Mouse (Mus musculus) embryonic facial prominence, embryonic 13.5 days (tissue): ENCODE data around the gene Gpr62. TPM values are rescaled to one million over a fixed set of nuclear protein-coding genes. Genes with fewer than 3 reads are reported as not detected.

Experiments
- ATAC-seq: fragments of 200-750 bp; cut with Nextera tagmentation; 2 replicates; pipeline ENCODE4 v1.8.0; 2017; ENCODE audit warnings: low read depth; ENCODE audit not compliant: insufficient number of reproducible peaks, insufficient read depth, low FRiP score, low TSS enrichment
- H3K27ac ChIP-seq: fragments of 300-500 bp; sonication (generic); 2 replicates; pipeline ENCODE4 v1.5.1; 2015; ENCODE audit warnings: moderate library complexity, mild to moderate bottlenecking, inconsistent platforms
- H3K27me3 ChIP-seq: fragments of 300-500 bp; sonication (generic); 2 replicates; pipeline ENCODE4 v1.6.1; 2015; ENCODE audit warnings: mild to moderate bottlenecking, inconsistent platforms
- H3K36me3 ChIP-seq: fragments of 300-500 bp; sonication (generic); 2 replicates; pipeline ENCODE4 v1.6.1; 2015; ENCODE audit warnings: mild to moderate bottlenecking, inconsistent platforms
- H3K4me1 ChIP-seq: fragments of 300-500 bp; sonication (generic); 2 replicates; pipeline ENCODE4 v1.6.1; 2015; ENCODE audit warnings: inconsistent platforms
- H3K4me2 ChIP-seq: fragments of 300-500 bp; sonication (generic); 2 replicates; pipeline ENCODE4 v1.6.1; 2015; ENCODE audit warnings: moderate library complexity, mild to moderate bottlenecking, inconsistent platforms
- H3K4me3 ChIP-seq: fragments of 300-500 bp; sonication (generic); 2 replicates; pipeline ENCODE4 v1.5.1; 2015; ENCODE audit warnings: mild to moderate bottlenecking, inconsistent platforms
- H3K9ac ChIP-seq: fragments of 300-500 bp; sonication (generic); 2 replicates; pipeline ENCODE4 v1.6.1; 2015; ENCODE audit warnings: mild to moderate bottlenecking, inconsistent platforms
- H3K9me3 ChIP-seq: fragments of 300-500 bp; sonication (generic); 2 replicates; pipeline ENCODE4 v1.6.1; 2016; ENCODE audit warnings: inconsistent platforms
- WGBS: fragments of 180-500 bp; shearing (Covaris S2); methylation state at CpG from one replicate; pipeline ENCODE4 v1.1.7; 2015; ENCODE audit warnings: mixed read lengths; 5-methylcytosine and 5-hydroxymethylcytosine counted together
- polyA plus RNA-seq: library from polyadenylated mRNA; unstranded; fragments of >200 nt; fragmentation: Nextera tagmentation; extraction: Ambion mirVana; gene quantifications from 2 replicates; pipeline ENCODE4 v1.2.1, GENCODE M21; 2015

Gpr62 gene
- polyA plus RNA-seq, 1 experiment from 2014 or later = 0.53 TPM

GRCm38 (mm10) chr9:106447348-106447747, 18.4 kb downstream of the Gpr62 start, which contains the start of the genes Abhd14b and Abhd14a:
Gene Abhd14b, plus strand, starts transcription at chr9:106447459.
Gene Abhd14a, minus strand, starts transcription at chr9:106447678.
- H3K4me2 ChIP-seq = peak within 1 kb of the TSS; percentile 89
- peak; percentile 77 for ATAC-seq
- H3K27me3 ChIP-seq = no peaks in the 10 kb centered on the region
- 0 out of 2 replicates have a peak, but pooled peaks cover 5% of the 10 kb centered on the region for H3K36me3 ChIP-seq
- under 1% methylated on average over 24 of the region's 24 CpGs for WGBS
- peak within 1 kb of the TSS; percentile 81 for H3K27ac ChIP-seq
- peak within 1 kb of the TSS; percentile 56 for H3K4me3 ChIP-seq
- peaks cover 65% of the 10 kb centered on the region for H3K4me1 ChIP-seq
- H3K9me3 ChIP-seq = no peaks in the 10 kb centered on the region
- H3K9ac ChIP-seq = peak within 1 kb of the TSS; percentile 80

- Histone ChIP-seq H3K36me3 (peaks cover 4% of the 10 kb centered on the region), H3K27me3 (no peaks in the 10 kb centered on the region), H3K4me2 (no peak overlapping the region), H3K4me1 (peaks cover 40% of the 10 kb centered on the region), H3K9me3 (no peaks in the 10 kb centered on the region), H3K27ac (no peak overlapping the region), H3K4me3 (no peak overlapping the region), H3K9ac (no peak overlapping the region)
- ATAC-seq = no peak
- WGBS = 70% methylated on average over 4 of the region's 4 CpGs
Observed at GRCm38 (mm10) chr9:106444836-106445235, 20.9 kb downstream of the Gpr62 start.

- no peak for ATAC-seq
- Histone ChIP-seq H3K36me3 (peaks cover 4% of the 10 kb centered on the region), H3K4me2 (no peak overlapping the region), H3K4me1 (peaks cover 29% of the 10 kb centered on the region), H3K27ac (no peak overlapping the region), H3K27me3 (no peaks in the 10 kb centered on the region), H3K4me3 (no peak overlapping the region), H3K9ac (no peak overlapping the region), H3K9me3 (no peaks in the 10 kb centered on the region)
- 77% methylated on average over 5 of the region's 5 CpGs for WGBS
Observed at GRCm38 (mm10) chr9:106442680-106443079, 23.1 kb downstream of the Gpr62 start.

DNA sequence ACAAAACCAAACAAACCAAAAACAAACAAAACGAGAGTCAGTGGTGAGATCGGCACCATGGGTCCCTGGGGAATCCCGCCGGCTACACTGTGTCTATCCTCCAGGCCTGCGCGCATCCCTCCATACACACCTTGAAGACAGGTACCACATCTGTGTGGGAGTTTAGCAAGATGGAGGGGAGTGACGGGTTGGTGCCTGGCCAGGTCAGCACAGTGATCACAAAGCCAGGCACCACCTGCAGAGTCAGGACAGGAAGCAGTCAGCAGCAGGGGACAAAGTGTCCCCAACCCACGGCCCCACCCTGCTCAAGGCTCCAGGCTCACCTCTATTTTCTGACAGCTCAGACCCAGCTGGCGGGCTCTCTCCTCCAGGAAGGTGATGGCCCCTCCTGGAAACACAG, 29.2 kb downstream of the Gpr62 start:
- no peak overlapping the region for H3K4me3 ChIP-seq
- no peaks in the 10 kb centered on the region for H3K27me3 ChIP-seq
- H3K27ac ChIP-seq = no peak overlapping the region
- peak overlapping the region; percentile 84; the same call in 1 of the 2 replicates for H3K4me2 ChIP-seq
- no peak for ATAC-seq
- peaks cover 20% of the 10 kb centered on the region for H3K4me1 ChIP-seq
- WGBS = 82% methylated on average over 9 of the region's 9 CpGs
- no peaks in the 10 kb centered on the region for H3K9me3 ChIP-seq
- peak overlapping the region; percentile 70; the same call in 1 of the 2 replicates for H3K9ac ChIP-seq
- peaks cover 40% of the 10 kb centered on the region for H3K36me3 ChIP-seq

DNA sequence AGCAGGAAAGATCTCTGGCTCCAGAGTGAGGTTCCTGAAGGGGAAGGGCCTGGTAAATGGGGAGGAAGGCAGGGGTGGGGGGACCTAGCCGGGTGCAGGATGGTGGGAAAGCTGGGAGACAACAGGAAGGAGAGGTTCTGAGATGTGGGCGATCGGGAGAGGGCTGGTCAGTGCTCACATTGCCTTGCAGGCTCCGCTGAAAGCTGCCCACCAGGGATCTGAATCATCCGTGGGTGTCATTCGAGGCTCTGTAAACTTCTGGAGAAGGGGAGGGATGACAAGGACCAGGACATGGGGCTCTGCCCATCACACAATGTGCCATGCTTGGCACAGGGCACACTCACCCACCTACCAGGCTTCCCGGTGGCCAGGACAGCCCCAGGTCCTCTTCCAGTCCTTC, 32.3 kb downstream of the Gpr62 start:
- Histone ChIP-seq H3K27me3 (no peaks in the 10 kb centered on the region), H3K9ac (no peak overlapping the region), H3K4me2 (no peak overlapping the region), H3K4me3 (no peak overlapping the region), H3K36me3 (peaks cover 46% of the 10 kb centered on the region), H3K4me1 (peaks cover 23% of the 10 kb centered on the region), H3K27ac (peak overlapping the region; percentile 62), H3K9me3 (no peaks in the 10 kb centered on the region)
- no peak for ATAC-seq
- 73% methylated on average over 7 of the region's 7 CpGs for whole genome bisulfite sequencing

DNA sequence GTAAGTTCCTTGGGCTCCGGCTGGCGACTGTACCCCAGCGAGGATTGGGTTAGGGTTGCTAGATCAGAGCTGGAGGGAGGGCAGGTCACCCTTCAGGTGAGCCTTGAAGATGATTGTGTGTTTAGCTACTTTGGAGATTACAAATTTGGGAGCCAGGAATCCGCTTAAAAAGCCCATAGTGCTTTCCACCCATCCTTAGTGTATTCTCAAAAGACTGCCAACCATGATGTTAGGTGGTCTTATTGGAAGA, 35.8 kb downstream of the Gpr62 start:
- Histone ChIP-seq H3K4me2 (peak overlapping the region; percentile 78), H3K36me3 (peaks cover 41% of the 10 kb centered on the region), H3K4me3 (peak overlapping the region; percentile 64), H3K27ac (peak overlapping the region; percentile 98), H3K4me1 (peaks cover 13% of the 10 kb centered on the region), H3K9me3 (no peaks in the 10 kb centered on the region), H3K27me3 (no peaks in the 10 kb centered on the region), H3K9ac (peak overlapping the region; percentile 98)
- no peak for ATAC-seq
- WGBS = 2% methylated on average over 4 of the region's 4 CpGs

DNA sequence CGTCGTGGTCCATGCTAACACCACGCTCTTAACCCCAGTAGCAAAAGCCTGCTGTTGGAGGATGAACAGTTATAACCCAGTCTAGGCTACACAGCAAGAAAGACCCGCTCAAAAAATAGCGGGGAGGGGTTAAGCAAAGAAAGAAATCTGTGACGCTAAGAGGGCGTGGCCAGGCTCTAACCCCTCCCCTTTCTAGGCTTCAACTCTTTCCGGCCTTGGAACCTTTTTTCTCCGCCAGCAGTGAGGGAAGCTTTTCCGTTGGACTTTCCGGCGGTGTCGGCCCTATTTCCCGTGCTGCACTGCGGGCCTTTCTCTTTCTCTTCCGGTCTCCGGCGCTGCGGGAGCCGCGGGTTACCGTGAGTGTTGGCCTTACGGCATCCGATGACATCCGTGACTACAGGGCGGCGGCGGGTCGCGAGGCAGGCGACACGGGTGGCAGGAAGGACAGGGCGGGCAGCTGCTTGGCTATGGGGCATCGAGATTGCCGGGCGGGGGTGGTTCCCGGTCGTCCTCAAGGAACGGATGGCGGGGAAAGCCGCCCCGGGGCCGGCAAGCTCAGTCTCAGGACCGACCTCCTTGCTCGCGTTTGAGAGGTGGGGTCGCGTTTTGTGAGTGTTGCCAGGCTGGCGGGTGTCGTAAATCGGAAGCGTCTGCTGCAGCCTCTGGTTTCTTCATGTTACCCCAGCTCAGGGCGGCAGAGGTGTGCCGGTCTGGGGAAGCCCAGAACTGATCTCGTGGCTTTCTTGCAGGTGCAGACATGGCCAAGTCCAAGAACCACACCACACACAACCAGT, 36.3 kb downstream of the Gpr62 start, which contains the start of gene Rpl29:
Rpl29 (plus strand) TSS at position 234 of the 794 bp plus-strand sequence.
- no peaks in the 10 kb centered on the region for H3K9me3 ChIP-seq
- under 1% methylated on average over 55 of the region's 55 CpGs for WGBS
- peak; percentile 87 for ATAC-seq
- H3K36me3 ChIP-seq = peaks cover 37% of the 10 kb centered on the region
- H3K27ac ChIP-seq = peak within 1 kb of the TSS; percentile 98
- no peaks in the 10 kb centered on the region for H3K27me3 ChIP-seq
- H3K4me1 ChIP-seq = peaks cover 13% of the 10 kb centered on the region
- H3K4me2 ChIP-seq = peak within 1 kb of the TSS; percentile 78
- H3K9ac ChIP-seq = peak within 1 kb of the TSS; percentile 98
- H3K4me3 ChIP-seq = peak within 1 kb of the TSS; percentile 64

GRCm38 (mm10) chr9:106428719-106429220, 37.0 kb downstream of the Gpr62 start:
- Histone ChIP-seq H3K4me1 (peaks cover 13% of the 10 kb centered on the region), H3K27ac (peak overlapping the region; percentile 98), H3K4me3 (peak overlapping the region; percentile 64), H3K27me3 (no peaks in the 10 kb centered on the region), H3K4me2 (peak overlapping the region; percentile 78), H3K36me3 (peaks cover 31% of the 10 kb centered on the region), H3K9ac (peak overlapping the region; percentile 75), H3K9me3 (no peaks in the 10 kb centered on the region)
- WGBS = 17% methylated on average over 11 of the region's 11 CpGs
- peak; percentile 45 for ATAC-seq

- ATAC-seq = peak; percentile 50
- peak overlapping the region; percentile 50 for H3K4me2 ChIP-seq
- no peaks in the 10 kb centered on the region for H3K36me3 ChIP-seq
- peak overlapping the region; percentile 23; the same call in 1 of the 2 replicates for H3K4me3 ChIP-seq
- peak overlapping the region; percentile 83 for H3K27ac ChIP-seq
- H3K27me3 ChIP-seq = no peaks in the 10 kb centered on the region
- WGBS = 0% methylated on average over 3 of the region's 3 CpGs
- H3K4me1 ChIP-seq = peaks cover 55% of the 10 kb centered on the region
- H3K9ac ChIP-seq = peak overlapping the region; percentile 49; the same call in 1 of the 2 replicates
- no peaks in the 10 kb centered on the region for H3K9me3 ChIP-seq
Observed at GRCm38 (mm10) chr9:106421865-106422160, 43.9 kb downstream of the Gpr62 start.

GRCm38 (mm10) chr9:106421033-106421864, 44.5 kb downstream of the Gpr62 start:
- Histone ChIP-seq H3K36me3 (no peaks in the 10 kb centered on the region), H3K9me3 (no peaks in the 10 kb centered on the region), H3K27me3 (no peaks in the 10 kb centered on the region), H3K4me3 (peak overlapping the region; percentile 23; the same call in 1 of the 2 replicates), H3K9ac (peak overlapping the region; percentile 49; the same call in 1 of the 2 replicates), H3K4me2 (peak overlapping the region; percentile 50), H3K27ac (peak overlapping the region; percentile 83), H3K4me1 (peaks cover 55% of the 10 kb centered on the region)
- WGBS = 5% methylated on average over 18 of the region's 18 CpGs
- no peak for ATAC-seq

- Histone ChIP-seq H3K36me3 (no peaks in the 10 kb centered on the region), H3K27me3 (no peaks in the 10 kb centered on the region), H3K27ac (peak overlapping the region; percentile 83), H3K9ac (peak overlapping the region; percentile 54; the same call in 1 of the 2 replicates), H3K4me1 (peaks cover 52% of the 10 kb centered on the region), H3K4me2 (peak overlapping the region; percentile 50), H3K9me3 (no peaks in the 10 kb centered on the region), H3K4me3 (peak overlapping the region; percentile 12; the same call in 1 of the 2 replicates)
- 0% methylated on average over 2 of the region's 2 CpGs for WGBS
- no peak for ATAC-seq
Observed at GRCm38 (mm10) chr9:106420608-106421007, 45.1 kb downstream of the Gpr62 start.
